Mouse (Mus musculus) gastrocnemius, postnatal 36 days (tissue): ENCODE results near the gene Sulf2. TPM values are rescaled to one million over a fixed set of nuclear protein-coding genes. Genes with fewer than 3 reads are reported as not detected.

Source experiments
- DNase-seq, 2 experiments: peaks; one replicate each; pipeline ENCODE4 v3.0.0; 2022
- intact Hi-C: fragments of 180-260 bp; cut with DNase I; formaldehyde crosslinking; loops from one replicate; pipeline ENCODE4 v1.15.1; 2025
- total RNA-seq, 2 experiments: library from RNA; stranded (reverse); gene quantifications; 2 replicates each; pipeline ENCODE4 v1.2.3; 2021

The Sulf2 gene
- total RNA-seq, 2 experiments from 2014 or later = 7.9 to 10.5 TPM

DNA sequence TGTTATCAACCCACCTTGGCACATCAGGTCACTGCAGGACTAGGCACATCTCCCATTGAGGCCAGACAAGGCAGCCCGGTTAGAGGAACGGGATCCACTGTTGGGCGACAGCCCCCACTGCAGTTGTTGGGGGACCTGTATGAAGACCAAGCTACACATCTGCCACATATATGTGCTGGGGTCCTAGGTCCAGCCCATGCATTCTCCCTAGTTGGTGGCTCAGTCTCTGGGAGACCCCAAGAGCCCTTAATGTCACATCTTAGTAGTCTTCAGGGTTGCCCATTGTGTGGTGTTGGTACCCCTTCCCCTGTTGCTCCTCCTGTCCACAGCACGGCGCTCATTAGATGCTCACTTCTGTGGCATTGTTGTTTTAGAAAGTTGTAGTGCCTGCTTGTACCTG is 122.8 kb downstream of the Sulf2 start:
- intact Hi-C loops = loop anchor here (5.0 kb wide), 1 partner anchor 35 kb away; no protein-coding TSS in a partner anchor
- DNase-seq = no peak

GRCm38 (mm10) chr2:166031120-166031929 is 124.1 kb downstream of the Sulf2 start:
- DNase-seq = peak in 1 of 2 experiments; percentile 36
- intact Hi-C loops = loop anchor here (5.0 kb wide), 1 partner anchor 34 kb away; no protein-coding TSS in a partner anchor

DNA sequence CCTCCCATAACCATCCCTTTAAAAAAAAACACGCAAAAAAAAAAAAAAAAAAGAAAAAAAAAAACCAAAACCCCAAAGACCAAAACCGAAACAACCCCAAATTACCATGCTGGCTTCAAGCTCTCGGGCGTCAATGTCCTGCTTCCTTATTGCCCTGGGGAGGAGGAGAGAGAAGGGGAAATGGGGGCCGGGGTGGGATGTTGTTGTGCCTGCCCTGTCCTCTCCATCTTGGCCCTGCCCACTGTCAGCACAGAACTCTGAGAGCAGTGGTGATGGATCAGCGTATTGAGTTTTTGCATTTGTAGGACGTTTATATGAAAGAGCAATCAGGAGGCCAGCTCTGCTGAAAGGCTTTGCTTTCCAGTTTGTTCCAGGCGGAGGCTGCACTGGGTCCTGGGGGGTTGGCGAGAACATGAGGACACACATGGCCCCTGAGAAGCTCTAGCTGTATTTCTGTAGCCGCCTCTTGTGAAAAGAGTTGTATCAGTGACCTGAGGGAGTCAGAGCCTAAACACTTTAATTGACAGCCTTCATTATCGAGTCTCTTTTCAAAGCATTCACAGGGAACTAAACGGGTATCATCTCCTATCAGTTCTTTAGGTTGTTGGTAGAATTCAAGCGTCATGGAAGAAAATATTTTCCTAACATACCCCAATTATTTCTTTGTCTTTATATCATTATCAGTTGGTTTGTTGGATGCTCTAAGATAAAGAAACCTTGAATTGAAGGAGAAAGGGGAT is 125.0 kb downstream of the Sulf2 start:
- intact Hi-C loops = loop anchor here (5.0 kb wide), 1 partner anchor 33 kb away; no protein-coding TSS in a partner anchor
- no peak for DNase-seq

DNA sequence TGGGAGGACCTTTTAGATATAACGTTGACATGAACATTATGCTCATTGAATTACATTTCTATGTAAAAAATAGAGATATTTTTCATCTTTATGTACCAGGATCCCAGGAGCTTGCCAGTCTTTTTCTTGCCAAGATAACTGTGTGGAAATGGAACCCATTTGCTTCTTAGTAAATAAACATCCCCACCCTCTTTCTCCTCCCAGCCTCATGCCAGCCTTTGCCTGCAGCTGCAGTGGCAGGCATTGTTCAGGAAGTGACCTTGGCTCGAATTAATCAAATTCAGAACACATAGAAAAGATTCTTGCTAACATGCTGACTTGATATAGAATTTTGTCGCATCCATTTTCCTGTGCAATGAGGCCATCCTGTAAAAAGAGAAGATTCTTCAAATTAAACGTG is 126.2 kb downstream of the Sulf2 start:
- no peak for DNase-seq
- intact Hi-C loops = no loop called here

DNA sequence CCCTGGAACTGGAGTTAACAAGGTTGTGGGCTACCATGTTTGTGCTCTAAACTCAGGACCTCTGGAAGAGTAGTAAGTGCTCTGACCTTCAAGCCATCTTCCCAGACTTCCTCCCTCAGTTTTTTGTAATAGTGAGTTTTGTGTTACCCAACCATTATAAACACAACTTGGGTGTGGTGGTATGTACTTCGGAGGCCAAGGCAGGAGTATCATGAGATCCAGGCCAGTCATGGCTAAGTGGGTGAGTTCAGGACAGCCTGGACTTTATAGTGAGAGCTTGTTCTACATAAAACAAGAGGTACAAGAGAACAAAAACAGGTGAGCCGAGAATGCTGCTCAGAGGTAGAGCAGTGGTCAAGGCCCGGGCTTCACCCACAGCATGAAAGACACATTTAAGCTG is 127.6 kb downstream of the Sulf2 start:
- intact Hi-C loops = no loop called here
- DNase-seq = no peak

- DNase-seq = no peak
- intact Hi-C loops = no loop called here
Measured at GRCm38 (mm10) chr2:166025943-166026342, 129.5 kb downstream of the Sulf2 start.

DNA sequence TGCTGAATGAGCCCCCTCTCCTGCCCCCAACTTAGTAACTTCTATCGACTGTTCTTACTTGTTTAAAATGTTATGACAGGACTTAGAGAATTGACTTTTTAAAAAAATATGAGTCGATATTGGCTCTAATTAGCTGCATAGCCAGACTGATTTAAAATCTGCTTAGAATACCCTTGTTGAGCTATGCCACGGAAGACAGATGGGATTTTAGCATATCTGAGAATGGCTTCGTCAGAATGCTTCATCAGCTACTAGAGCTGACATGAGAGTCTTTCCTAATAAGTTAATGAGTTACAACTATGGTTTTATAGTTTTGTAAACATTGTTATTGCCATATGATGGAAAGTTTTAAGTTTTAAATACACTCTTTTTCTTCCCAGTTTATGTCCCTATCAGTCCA is 130.8 kb downstream of the Sulf2 start:
- intact Hi-C loops = no loop called here
- DNase-seq = no peak

DNA sequence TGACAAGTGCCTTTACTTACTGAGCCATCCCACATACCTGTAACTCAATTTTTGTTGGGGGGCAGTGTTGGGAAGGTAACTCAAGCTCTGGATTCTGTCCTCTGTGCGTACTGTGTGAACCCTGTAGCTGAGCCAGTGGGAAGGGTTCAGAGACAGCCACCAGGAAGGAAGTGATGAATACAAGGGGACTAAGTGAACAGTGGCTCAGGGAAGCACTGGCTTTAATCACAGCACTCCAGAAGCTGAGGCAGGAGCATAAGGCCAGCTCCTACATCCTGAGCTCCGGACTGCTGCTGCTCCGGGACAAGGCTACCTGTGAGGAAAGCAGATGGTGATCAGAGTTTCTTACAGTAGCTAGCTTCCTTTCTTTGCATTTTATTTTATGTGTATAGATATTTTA is 131.4 kb downstream of the Sulf2 start:
- DNase-seq = no peak
- intact Hi-C loops = no loop called here

Other genes with a start within 250 kb of the Sulf2 start
- 10 to 100 TPM; 13.5 to 13.9 TPM for gene Ncoa3, start 163.0 kb downstream of the Sulf2 start, total RNA-seq